Mouse (Mus musculus) small intestine, adult 2 months (tissue): ENCODE data around the gene Numb.

ENCODE experiments used
- CTCF ChIP-seq: fragments of 200-500 bp; IDR thresholded peaks from 2 replicates; pipeline ENCODE4 v1.5.1; 2012; ENCODE audit warnings: low read depth, mild to moderate bottlenecking, control low read depth, inconsistent platforms, low read length, moderate library complexity, mixed read lengths; ENCODE audit not compliant: insufficient replicate concordance, insufficient read length; ENCODE audit errors: extremely low read depth
- POLR2A ChIP-seq: fragments of 200-500 bp; IDR thresholded peaks from 2 replicates; pipeline ENCODE4 v1.6.1; 2012; ENCODE audit warnings: low read depth, mild to moderate bottlenecking, control low read depth, inconsistent platforms, low read length, moderate library complexity

- TF ChIP-seq CTCF: no peak
- no peak for TF ChIP-seq POLR2A
Measured at GRCm38 (mm10) chr12:83949776-83950492, 28.2 kb upstream of the Numb start.
